Mouse (Mus musculus): ENCODE results near the gene Fam171a1. TPM values are rescaled to one million over a fixed set of nuclear protein-coding genes. Genes with fewer than 3 reads are reported as not detected.
A peak's percentile ranks its signal among the peaks of the same experiment; 100 is the strongest.
"Not testable (repeated sequence)": the region's sequence is repeated elsewhere in the genome, so short reads cannot be mapped to it uniquely, and the experiment has no call there.

Gene Fam171a1
- total RNA-seq (2021): 10 to 100 TPM; 26.0 to 31.5 TPM
- long read RNA-seq, experiment 1, full-length matches to known transcripts: 3 of 25 reads
- long read RNA-seq, experiment 1, partial matches to known transcripts: 22 of 25 reads
- long read RNA-seq, experiment 1, other reads (novel, unspliced or antisense): 0 of 25 reads
- long read RNA-seq, experiment 2, full-length matches to known transcripts: 16 of 27 reads
- long read RNA-seq, experiment 2, partial matches to known transcripts: 6 of 27 reads
- long read RNA-seq, experiment 2, other reads (novel, unspliced or antisense): 5 of 27 reads

DNA sequence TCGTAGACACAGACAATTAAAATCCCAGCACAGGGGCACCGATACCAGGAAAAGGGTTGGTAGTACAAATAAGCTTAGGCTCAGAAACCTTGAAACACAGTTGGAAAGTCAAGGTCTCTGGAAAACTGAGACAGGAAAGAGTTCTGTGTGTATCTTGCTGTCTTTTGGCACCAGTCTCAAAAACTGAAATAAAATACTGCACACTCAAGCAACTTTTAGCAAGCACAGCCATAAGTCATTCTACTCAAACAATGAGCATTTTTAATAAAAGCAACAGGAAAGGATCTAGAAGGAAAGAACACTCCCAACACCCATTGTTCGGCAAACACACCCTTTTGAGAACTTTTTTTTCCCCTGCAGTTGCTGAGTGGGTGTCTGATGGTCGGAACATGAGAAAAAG, at the start of gene Fam171a1:
Gene Fam171a1, plus strand, starts transcription at position 359 of the 400 bp plus-strand sequence.
- DNase-seq: no peak

DNA sequence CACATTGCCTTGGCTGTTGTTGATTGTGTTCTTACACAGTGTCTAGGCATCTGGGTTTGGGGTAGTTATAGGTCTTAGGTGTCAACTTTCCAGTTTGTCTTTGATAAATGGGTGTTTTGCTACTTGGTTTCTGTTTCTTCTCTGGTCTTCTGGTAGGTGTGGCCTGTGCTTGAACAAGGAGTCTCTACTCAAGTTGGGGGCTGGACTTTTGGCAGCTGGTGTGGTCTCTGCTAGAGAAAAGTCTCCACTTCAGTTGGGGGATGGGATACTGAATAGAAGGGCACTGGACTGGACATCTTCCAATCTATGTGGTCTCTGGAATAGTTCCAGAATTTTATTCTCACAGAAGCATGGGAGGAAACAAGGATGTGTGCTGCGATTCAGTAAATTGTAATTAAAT, 44.9 kb upstream of the Fam171a1 start:
- no peak for DNase-seq

DNA sequence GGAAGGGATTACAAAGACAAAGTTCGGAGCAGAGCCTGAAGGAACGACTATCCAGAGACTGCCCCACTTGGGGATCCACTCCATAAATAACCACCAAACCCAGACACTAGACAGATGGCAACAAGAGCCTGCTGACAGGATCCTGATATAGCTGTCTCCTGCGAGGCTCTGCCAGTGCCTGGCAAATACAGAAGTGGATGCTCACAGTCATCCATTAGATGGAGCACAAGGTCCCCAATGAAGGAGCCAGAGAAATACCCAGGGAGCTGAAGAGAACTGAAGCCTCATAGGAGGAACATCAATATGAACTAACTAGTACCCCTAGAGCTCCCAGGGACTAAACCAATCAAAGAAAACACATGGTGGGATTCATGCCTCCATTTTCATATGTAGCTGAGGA, 25.7 kb upstream of the Fam171a1 start:
- not testable (repeated sequence) for DNase-seq

DNA sequence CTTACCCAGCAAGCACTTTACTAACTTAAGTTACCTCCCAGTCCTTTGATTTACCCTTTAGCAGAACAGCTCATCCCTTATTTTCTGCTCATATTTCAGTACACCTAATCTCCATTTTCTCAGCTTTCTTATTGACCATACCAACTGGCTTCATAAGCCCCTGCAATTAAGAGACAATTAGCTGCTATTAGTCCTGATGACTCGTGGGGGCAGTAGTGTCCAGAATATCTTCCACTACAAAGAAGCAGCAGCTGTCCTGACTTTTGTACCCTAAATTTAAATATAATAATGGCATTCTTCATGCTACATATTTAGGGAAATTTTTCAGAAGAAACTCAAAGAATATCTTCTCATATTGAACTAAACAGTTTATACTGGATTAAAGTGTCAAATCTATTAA, 24.8 kb upstream of the Fam171a1 start:
- DNase-seq: peak; percentile 22

DNA sequence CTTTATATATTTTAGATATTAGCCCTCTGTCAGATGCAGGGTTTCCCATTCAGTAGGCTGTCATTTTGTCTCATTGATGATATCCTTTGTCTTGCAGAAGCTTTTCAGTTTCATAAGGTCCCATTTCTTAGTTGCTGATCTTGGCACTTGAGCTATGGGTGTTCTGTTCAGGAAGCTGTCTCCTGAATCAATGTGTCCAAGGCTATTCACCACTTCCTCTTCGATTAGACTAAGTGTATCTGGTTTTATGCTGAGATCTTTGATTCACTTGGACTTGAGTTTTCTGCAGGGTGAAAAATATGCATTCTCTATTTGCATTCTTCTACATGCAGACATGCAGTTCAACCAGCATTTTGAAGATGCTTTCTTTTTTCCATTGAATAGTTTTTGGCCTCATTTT, 17.9 kb upstream of the Fam171a1 start:
- no peak for DNase-seq

DNA sequence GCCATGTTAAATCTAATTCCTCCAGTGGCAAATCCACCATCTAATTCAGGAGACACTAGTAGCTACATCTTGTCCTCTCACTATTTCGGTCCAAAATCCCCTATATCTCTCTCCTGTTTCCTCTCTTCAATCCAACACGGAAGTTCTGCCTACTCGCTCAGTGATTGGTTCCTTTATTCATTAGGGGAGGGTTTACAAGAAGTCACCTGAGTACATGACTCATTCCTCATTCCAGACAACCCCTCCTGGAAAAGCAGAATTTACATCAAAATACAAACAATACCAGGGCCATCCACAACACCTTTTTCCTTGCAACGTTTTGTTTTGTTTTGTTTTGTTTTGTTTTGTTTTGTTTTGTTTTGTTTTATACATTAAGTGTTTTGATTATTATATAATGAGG, 14.1 kb upstream of the Fam171a1 start:
- DNase-seq: no peak

DNA sequence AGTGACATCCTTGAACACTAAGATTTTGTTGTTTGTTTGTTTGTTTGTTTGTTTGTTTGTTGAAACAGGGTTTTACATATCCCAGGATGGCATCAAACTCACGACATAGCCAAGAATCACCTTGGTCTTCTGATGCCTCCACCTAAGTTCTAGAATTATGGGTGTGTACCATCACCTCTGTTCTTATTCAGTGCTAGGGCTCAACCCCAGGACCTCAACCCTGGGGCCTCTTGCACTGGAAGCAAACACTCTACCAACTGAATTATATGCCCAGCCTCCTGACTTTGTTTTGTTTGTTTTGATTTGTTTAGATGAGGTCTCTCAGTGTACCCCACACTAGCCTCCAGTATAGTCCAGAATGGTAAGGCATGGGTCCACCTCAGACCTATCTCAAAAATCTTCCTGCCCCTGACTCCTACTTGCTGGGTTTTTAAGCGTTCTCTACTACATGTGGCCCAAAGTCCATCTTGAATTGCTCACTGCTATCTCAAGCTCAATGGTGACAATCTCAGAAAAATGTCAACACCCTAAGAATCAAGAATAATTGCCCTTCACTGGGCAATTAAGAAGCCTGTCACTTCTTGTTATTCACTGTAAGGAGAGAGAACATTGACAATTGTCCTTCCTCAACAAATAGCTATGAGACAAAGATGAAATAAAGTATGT, 12.6 kb upstream of the Fam171a1 start:
- no peak for DNase-seq

DNA sequence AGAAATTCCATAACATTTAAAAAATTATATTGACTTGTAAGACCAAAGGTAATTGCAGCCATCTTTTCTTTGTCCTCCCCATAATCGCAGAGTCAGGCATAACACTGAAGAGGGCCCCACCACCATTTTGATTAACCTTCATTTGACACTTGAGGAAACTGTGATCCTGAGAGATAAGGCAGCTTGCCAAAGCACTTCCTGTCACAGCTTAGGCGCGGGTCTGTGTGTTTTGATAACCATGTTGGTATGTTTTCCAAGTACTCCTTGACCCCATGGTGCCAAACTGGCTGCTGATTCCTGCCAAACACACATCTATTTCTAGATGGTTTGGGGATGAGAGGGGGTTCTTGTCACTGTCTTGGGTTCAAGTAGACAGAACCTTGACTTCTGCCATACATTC, 11.7 kb upstream of the Fam171a1 start:
- no peak for DNase-seq

DNA sequence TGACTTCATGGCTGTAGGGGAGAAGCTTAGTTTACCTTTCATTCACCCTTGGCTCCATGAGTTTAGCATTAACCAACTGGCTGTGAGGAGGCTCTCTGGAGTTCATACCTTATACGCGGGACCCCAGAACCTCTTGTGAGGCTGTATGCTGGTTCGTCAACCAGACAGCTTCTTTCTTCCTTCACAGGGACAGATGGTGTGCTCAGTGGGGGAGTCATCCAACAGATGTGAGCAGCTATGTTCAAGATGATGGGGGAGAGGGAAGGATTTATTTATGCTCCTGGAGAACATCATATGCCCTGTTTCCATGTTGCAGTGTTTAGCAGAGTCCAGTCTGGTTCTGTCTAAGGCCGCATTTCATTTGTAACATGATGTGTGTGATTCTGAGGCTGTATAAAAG, 6.6 kb upstream of the Fam171a1 start:
- no peak for DNase-seq

DNA sequence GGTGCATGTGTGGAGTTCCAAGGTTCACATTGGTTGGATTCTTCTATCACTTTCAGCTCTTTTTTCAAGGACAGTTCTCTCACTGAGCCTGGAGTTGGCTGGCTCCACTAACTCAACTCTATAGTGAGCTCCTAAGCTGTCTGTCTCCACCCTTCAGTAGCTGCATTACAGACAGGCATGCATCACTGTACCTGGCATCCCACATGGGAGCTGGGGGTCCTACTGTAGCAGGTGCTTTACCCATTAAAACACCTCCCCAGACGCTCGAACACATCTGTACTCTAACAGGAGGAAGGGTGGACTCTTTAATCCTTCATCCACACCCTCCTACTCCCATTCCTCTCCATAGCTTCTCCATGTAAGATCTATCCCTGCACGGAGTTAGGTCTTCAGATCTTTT, 5.6 kb upstream of the Fam171a1 start:
- no peak for DNase-seq

DNA sequence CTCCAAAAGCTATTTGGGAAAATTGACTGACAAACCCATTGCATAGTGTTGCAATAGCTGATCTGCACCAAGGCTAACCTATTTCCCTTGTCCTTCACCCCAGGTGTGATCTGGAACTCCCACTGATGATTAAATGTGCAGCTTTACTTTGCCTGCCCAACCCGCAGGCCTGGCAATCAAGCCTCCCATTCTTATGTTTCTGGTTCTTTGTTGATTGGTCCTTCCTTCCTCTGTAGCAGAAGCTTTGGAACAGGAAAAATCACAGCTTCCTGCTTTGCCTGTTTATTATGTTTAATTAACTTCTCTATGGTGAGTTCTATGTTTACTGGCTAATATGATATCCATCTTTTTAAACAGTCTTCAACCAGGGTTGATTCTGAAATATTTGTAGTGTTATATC, 5.2 kb upstream of the Fam171a1 start:
- no peak for DNase-seq

DNA sequence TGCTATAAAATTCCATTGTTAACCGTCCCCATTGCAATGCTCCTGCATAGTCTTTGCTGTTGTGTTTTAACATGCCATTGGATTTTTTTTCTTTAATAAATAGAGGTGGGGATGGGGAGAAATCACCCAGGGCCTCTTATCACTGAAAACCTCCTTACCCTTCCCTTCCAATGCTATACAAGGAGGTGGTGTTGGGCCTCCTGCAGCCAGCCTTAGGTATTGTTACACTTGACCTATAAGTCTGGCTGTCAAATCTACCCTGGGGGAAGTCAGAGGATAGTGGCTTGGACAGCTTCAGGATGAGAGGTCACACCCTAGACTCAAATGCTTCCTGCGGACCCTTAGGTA, 3.8 kb downstream of the Fam171a1 start:
- no peak for DNase-seq

DNA sequence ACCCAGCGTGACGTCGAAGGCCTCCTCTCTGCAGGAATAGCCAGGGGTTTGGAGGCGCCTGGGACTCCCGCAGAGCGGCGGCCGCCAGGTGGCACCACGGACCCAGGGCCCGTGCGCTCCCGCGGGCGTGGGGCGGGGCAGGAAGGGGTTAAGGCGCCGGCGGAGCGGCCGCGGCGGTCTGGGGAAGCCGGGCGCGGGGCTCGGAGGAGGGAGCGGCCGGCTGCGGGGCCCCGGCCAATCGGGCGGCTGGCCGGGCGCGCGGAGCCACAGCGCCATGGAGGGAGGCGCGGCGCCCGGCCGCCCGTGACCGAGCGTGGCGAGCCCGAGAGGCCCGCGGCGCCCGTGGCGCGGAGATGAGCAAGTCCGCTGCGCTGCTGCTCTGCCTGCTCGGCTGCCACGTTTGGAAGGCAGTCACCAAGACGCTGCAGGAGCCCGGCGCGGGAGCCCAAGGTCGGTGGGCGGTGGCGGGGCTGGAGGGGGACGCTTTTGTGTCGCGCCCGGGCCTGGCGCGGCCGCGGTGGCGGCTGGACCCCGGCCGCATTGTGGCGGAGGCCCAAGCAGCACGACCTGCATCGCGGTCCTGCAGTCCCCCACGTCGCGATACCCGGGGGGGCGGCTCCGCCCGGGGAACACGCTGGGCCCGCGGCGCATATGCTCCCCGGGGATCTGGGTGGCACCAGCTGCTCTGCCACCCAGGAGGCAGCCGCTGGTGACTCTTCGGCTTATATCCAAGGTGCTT, 4.3 kb downstream of the Fam171a1 start:
- DNase-seq: peak; percentile 95

DNA sequence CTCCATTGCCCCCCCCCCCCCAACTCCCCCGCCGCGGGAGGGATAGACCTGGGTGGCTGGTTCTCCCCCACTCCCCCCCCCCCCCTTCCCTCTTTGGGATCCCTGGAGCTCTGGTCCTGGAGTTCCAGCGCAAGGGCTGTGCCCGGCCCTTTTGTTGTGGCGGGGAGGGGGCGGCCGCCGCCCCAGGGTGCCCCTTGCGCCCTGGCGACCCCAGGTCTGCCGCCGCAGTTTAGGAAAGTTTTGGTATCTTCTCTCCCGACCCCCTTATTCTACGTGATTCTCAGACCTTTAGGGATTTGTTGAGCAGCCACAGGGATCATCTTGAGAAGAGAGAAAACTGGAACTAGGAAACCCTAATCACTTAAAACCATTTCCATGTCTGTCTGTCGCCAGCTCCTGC, 4.9 kb downstream of the Fam171a1 start:
- DNase-seq: no peak

DNA sequence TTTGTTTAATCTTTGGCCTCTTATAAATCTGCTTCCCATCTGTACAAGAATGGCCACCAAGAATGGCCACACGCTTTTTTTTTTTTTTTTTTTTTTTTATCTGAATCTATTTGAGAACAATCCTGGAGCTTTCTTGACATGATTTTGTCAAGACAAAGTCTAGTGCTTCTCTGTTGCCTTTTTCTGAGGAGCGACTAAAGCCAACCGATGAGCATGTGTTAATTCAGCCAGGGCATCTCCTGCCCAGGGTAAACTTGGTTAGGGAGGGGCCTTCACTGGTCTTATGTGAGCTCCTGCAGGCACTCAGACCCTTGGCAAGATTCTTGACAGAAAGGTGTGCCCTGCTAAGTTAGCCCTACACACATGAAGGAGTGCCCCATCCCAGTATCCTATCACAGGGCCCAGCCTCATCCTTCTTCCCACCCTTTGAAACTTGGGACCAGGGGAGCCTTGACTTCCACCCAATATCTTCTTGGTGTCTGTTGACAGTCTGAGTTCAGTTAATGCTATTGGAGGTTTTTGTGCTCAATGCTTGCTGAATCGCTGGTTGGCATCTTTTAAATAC, 5.4 kb downstream of the Fam171a1 start:
- no peak for DNase-seq

DNA sequence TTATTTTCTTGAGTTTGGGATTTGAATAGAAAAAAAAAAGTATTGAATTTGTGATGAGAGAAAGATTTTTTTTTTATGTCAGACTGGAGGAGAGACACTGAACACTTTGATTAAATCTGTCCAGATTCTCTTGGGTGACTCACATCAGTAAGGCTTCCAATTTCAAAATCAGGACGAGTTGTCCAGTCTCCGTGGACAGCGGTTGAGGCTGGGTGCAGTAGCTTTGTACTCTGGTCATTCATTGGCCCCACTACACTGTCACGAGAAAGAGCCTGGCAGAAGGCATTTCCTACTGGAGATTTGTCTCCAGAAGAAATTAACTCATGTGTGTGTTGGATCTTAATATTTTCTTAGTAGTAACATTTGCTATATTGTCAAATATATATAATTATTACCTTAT, 8.5 kb downstream of the Fam171a1 start:
- no peak for DNase-seq

DNA sequence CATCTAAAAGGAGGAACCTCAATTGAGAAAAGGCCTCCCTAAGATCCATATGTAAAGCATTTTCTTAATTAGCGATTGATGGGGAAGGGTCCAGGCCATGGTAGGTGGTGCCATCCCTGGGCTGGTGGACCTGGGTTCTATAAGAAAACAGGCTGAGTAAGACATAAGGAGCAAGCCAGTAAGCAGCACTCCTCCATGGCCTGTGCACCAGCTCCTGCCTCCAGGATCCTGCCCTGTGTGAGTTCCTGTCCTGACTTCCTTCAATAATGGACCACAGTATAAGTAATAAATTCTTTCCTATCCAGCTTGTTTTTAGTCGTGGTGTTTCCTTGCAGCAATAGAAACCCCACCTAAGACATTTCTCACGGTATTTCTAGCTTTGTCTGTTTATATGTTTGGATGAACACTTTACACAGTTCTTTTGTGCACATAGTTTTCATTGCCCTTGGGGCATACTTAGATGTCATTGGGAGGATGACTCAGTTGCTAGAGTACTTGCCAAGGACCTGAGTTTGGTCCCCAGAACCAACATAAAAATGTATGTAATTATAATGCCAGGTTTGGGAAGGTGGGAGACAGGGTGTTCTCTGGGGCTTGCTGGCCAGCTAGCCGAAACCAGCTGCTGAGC, 13.3 kb downstream of the Fam171a1 start:
- no peak for DNase-seq

DNA sequence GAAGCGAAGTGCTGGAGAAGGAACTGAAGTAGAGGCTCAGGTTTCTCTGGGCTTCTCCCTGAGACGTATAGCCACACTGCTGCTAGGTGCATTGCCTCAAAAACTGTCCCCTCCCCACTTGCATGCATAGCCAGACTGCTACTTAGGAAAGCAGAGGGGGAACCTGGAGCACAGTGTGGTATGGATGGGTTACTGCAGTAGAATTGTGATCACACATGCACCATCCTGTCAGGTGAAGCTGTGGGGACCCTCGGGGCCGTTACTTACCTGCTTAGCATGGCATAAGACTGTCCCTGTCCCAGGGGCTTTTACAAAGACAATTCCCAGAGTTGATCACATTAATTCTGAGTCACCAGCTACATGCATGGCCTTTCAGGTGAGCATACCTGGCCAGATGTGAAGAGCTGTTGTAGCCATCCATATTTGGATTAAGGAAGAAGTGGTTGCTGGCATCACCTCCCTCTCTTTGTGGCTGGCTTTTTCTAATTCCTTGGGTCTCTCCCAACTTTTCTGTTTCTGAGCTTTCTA, 14.4 kb downstream of the Fam171a1 start:
- no peak for DNase-seq

DNA sequence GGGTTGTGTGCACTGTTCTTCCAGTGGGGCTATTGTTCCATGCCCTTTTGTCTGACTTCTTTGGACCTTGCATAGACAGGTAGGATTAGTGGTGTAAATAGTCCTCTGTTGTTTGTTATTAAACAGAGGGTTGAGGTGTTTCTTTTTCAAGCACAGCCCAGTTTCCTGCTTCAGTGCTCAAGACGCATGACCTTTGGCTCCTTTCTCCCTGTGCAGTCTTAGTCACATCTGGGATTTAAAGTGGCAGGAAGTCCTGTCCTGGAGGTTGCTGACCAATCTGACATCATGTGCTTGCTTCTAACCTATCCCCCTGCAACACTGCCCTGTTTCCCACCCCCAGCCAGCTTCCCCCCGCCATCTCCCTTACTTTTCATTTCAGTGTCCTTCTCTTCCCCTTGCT, 14.9 kb downstream of the Fam171a1 start:
- DNase-seq: peak; percentile 29

DNA sequence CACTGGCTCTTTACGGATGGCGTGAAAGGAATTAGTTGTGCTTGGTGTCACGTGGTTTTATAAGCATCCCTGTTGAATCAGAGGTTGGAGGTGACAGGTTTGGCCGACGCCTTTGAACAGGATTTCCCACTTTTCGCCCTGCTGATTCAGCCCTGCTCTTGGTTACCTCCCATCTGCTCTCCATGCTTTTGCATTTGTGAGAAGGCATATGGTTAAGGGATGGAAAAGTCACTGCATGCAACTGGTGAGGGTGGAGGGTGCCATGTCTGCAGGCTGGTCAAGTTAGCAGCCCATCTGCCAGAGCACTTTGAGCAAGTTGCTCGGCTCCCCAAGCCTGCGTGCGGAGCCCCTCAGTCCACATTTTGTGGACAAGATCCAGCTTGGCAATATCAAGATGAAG, 18.4 kb downstream of the Fam171a1 start:
- DNase-seq: no peak

DNA sequence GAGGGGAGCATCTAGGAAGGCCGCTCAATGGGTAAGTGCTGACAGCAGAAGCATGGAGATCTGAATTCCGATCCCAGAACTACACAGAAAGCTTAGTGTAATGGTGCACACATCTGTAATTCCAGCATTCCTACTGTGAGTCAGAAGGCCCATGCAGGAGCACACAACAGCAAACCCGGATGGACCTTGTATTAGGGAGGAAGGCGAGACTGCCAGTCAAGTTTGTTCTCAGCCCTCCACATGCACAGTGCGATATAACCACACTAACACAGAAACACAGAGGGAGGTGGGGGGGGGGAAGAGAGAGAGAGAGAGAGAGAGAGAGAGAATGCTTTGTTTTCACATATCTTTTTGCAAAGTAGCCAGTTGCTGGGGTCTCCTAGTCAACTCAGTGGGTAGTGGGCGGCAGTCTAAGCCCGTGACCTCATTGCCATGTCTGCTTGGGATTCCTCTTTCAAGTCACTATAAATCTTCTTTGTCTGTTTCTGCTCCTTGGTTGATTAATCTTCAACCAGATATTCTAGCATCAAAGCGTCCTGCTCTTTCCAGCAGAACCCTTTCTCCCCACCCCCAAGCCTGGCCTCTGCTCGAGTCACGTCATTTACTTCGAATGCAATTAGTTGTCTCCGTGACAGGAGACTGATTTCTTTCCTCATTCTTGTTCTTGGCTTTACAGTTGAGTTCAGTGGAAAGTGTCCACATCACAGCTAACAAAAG, 20.7 kb downstream of the Fam171a1 start:
- peak; percentile 50 for DNase-seq

DNA sequence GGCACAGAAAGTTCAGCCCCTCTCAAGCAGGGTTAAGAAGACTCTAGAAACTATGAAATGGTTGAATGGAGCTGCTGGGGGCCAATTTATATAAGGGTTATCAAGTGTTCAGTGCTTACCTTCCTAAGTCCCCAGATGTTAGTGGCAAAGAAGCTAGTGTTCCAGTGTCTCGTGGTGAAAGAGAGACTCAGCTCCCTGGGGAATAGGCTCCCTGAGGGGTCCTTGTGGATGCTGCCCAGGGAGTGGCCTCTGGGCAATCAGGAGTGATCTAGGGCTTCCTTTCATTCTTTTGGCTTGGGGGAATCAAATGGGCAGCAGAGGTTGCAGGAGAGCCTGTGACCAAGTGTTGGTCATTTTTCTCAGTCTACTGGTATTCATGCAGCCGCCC, 21.3 kb downstream of the Fam171a1 start:
- no peak for DNase-seq

All from adrenal gland, postnatal 10 days (tissue).